Mouse (Mus musculus) naive thymus-derived CD4-positive, alpha-beta T cell, adult 2 months (primary cell): Measurements from ENCODE around the gene Cfl1.

ENCODE experiments used
- DNase-seq: peaks from one replicate; pipeline ENCODE4 v3.0.0-alpha.2; 2011; ENCODE audit warnings: low read depth

Gene Cfl1

GRCm38 (mm10) chr19:5530138-5530524, 39.9 kb downstream of the Cfl1 start:
- no peak for DNase-seq

DNA sequence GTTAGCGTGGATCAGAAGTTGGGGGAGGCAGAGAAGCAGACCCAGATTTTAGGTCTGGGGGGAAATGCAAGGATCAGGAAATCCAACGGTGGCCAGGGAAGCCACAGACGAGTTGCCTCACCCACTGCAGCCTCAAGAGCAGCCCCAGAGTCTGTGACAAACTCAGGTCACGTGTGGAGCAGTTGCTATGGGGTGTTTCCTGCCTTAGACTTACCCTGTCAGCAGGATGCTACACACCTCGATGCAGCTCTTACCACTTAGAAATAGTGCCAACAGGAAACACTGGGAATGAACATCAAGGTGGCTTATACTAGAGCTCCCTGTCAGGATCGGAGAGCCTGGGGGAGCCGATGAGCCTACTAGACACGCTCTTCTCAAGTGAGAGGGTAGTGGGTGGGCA, 42.3 kb downstream of the Cfl1 start:
- DNase-seq, result peak; percentile 78

DNA sequence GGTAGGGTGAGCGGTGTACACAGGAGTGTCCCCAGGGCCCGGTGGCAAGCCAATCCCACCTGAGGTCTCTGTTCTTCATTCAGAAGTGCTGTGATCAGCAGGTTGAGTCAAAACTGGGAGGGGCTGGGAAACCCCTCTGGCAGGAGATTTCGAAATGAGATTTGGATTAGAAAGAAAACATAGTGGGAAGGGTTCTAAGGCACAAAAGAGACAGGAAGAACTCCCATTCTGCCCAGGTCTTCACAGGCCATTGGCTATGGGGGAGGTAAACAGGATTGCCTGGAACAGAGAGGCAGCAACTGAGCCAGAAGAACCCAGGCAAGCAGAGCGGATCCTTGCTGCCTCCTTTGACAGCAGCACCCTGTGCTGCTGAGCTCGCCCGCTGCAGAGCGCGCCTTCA, 48.5 kb downstream of the Cfl1 start:
- DNase-seq, result no peak

DNA sequence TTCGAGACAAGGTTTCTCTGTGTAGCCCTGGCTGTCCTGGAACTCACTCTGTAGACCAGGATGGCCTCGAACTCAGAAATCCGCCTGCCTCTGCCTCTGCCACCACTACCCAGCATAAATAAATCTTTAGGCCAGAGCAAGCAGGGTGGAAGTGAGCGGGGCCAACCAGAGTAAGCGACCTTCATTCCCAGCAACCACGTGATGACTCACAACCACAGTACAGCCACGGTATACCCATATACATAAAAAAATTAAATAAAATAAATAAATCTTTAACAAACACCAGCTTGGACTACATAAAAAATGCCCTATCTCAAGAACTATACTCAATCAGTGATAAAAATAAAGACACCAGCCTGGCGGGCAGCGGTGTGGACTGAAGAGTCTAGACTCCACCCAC, 53.1 kb downstream of the Cfl1 start:
- no peak for DNase-seq

DNA sequence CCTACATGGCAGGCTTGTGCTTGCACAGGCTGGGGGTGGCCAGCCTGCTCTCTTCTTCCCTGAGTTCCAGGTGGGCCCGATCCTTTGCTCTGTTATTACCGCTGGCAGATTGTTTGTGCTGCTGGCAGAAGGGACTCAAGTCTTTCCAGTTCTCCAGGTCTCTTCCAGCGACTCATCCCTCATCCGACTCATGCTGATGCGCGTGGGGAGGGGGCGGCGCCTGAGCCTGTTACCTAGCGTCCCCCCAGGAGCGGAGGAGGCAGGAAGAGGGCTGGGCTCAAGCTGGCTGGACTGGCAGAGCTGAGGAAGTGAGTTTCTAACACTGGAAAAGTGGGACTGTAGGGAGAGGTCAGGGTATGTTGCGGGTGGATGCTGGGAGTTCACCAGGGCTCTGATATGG, 53.8 kb downstream of the Cfl1 start:
- DNase-seq, result no peak
